Mouse (Mus musculus): ENCODE measurements at regions not wholly inside any gene's neighbourhood (a gene's known extent, or its start where the extent isn't known, plus 50 kb on each side); places are given as distances from the start of the nearest gene placed in this dataset.

DNA sequence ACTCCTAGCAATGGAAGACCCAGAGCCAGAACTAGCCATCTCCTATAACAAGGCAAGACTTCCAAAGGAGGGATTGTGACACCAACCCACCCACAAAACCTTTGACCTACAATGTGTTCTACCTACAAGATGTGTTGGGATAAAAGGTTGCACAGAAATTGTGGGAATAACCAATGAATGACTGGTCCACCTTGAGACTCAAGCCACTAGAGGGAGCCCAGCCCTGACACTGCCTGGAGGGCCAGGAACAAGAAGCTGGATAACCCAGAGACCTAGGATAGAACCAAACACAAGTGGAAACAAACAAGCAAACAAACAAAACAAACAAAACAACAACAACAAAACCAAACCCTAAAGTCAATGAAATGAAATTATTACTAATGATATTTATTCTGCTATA, 288.8 kb downstream of the Dchs2 start:
- H3K27me3 ChIP-seq (replicated peaks): no peaks in the 10 kb centered on the region
- H3K4me3 ChIP-seq: no peak overlapping the region
- H3K4me1 ChIP-seq: no peaks in the 10 kb centered on the region
- no peak for ATAC-seq
- no peak overlapping the region for H3K9ac ChIP-seq
- H3K27ac ChIP-seq: no peak overlapping the region
- H3K9me3 ChIP-seq (replicated peaks): no peaks in the 10 kb centered on the region
- H3K36me3 ChIP-seq: no peaks in the 10 kb centered on the region
- H3K4me2 ChIP-seq: no peak overlapping the region

- Histone ChIP-seq H3K36me3 (no peaks in the 10 kb centered on the region), H3K9me3 (replicated peaks) (no peaks in the 10 kb centered on the region), H3K27ac (no peak overlapping the region), H3K4me1 (no peaks in the 10 kb centered on the region), H3K4me3 (no peak overlapping the region), H3K9ac (no peak overlapping the region), H3K4me2 (no peak overlapping the region), H3K27me3 (replicated peaks) (no peaks in the 10 kb centered on the region)
- 46% methylated on average over 7 of the region's 7 CpGs for WGBS (ENCODE audit: insufficient replicate concordance)
- ATAC-seq: no peak
These were observed 296.5 kb downstream of the Dchs2 start for GRCm38 (mm10) chr3:83424267-83424666.

GRCm38 (mm10) chr3:83429376-83429775, 301.6 kb downstream of the Dchs2 start:
- H3K27me3 ChIP-seq (replicated peaks): no peaks in the 10 kb centered on the region
- H3K36me3 ChIP-seq: no peaks in the 10 kb centered on the region
- no peak overlapping the region for H3K27ac ChIP-seq
- no peaks in the 10 kb centered on the region for H3K4me1 ChIP-seq
- no peak for ATAC-seq
- H3K9ac ChIP-seq: no peak overlapping the region
- no peak overlapping the region for H3K4me2 ChIP-seq
- 73% methylated on average over 3 of the region's 3 CpGs for WGBS (ENCODE audit: insufficient replicate concordance)
- no peaks in the 10 kb centered on the region for H3K9me3 ChIP-seq (replicated peaks)
- H3K4me3 ChIP-seq: no peak overlapping the region

GRCm38 (mm10) chr3:83446154-83446667, 318.5 kb downstream of the Dchs2 start:
- 56% methylated on average over 7 of the region's 7 CpGs for WGBS (ENCODE audit: insufficient replicate concordance)
- Histone ChIP-seq H3K4me1 (no peaks in the 10 kb centered on the region), H3K27ac (no peak overlapping the region), H3K9ac (no peak overlapping the region), H3K36me3 (no peaks in the 10 kb centered on the region), H3K9me3 (replicated peaks) (no peaks in the 10 kb centered on the region), H3K4me2 (no peak overlapping the region), H3K27me3 (replicated peaks) (no peaks in the 10 kb centered on the region), H3K4me3 (no peak overlapping the region)
- no peak for ATAC-seq

DNA sequence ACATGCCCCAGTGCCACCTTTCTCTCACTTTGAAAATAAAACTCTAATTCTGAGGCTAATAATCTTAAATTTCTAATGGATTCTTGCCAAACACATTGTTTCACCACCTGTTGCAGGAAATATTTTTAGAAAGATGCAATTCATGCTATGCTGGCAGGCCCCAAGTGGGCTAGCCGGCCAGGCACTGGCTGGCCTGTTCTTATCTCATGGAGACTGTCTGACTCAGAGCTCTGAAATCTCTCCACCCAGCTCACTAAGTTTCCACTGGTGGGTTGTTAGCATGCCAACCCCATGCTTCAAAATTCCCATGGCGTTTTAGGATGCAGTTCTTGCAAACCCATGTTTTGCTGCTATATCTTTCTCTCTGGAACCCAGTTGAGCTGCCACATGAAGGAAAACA, 315.5 kb upstream of the Sfrp2 start:
- 64% methylated on average over 2 of the region's 2 CpGs for WGBS (ENCODE audit: insufficient replicate concordance)
- Histone ChIP-seq H3K36me3 (no peaks in the 10 kb centered on the region), H3K9me3 (replicated peaks) (no peaks in the 10 kb centered on the region), H3K4me3 (no peak overlapping the region), H3K4me2 (no peak overlapping the region), H3K4me1 (no peaks in the 10 kb centered on the region), H3K27ac (no peak overlapping the region), H3K9ac (no peak overlapping the region), H3K27me3 (replicated peaks) (no peaks in the 10 kb centered on the region)
- ATAC-seq: no peak

DNA sequence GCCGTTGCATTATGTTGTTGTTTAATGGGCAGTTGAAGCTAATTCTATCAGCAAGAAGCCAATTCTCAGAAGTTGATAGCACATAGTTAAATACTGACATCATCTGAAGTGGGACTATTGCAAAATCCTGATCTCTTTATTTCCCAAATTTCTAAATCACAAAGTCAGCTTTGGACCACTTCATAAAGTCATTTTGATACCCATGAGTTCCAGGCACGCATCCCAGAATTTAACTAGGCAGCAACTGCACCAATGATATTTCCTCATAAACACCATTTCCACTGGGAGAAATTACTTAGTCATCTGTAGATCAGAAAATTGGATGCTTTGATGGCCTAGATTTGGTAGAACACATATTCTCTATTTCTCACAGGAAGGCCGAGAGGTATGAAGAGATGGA, 314.8 kb upstream of the Sfrp2 start:
- WGBS (ENCODE audit: insufficient replicate concordance): 73% methylated on average over 3 of the region's 3 CpGs
- no peak for ATAC-seq
- Histone ChIP-seq H3K4me3 (no peak overlapping the region), H3K4me2 (no peak overlapping the region), H3K4me1 (no peaks in the 10 kb centered on the region), H3K36me3 (no peaks in the 10 kb centered on the region), H3K9ac (no peak overlapping the region), H3K27ac (no peak overlapping the region), H3K27me3 (replicated peaks) (no peaks in the 10 kb centered on the region), H3K9me3 (replicated peaks) (no peaks in the 10 kb centered on the region)

- WGBS (ENCODE audit: insufficient replicate concordance): 58% methylated on average over 2 of the region's 2 CpGs
- Histone ChIP-seq H3K27ac (no peak overlapping the region), H3K9me3 (replicated peaks) (no peaks in the 10 kb centered on the region), H3K4me1 (no peaks in the 10 kb centered on the region), H3K36me3 (no peaks in the 10 kb centered on the region), H3K4me3 (no peak overlapping the region), H3K27me3 (replicated peaks) (no peaks in the 10 kb centered on the region), H3K4me2 (no peak overlapping the region), H3K9ac (no peak overlapping the region)
- no peak for ATAC-seq
These were observed 312.7 kb upstream of the Sfrp2 start for GRCm38 (mm10) chr3:83453462-83453861.

DNA sequence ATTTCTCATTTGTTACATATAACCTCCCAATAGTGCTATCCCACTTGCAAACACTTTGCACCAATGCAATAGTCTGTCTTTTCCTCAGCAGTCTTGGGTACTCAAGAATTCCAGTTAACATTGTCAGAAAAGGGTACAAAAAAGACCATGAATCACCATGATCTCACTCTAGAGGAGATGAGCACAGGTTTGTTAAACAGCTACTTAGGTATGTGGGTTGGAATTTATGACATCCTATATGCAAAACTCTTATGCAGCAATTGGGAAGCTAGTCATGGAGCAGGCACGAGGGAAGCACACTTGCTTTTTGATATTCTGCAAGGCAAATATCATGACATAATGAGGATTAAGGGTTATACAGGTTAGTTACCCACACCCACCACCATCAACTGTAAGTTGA, 307.7 kb upstream of the Sfrp2 start:
- Histone ChIP-seq H3K4me3 (no peak overlapping the region), H3K4me2 (no peak overlapping the region), H3K36me3 (no peaks in the 10 kb centered on the region), H3K27me3 (replicated peaks) (no peaks in the 10 kb centered on the region), H3K9me3 (replicated peaks) (no peaks in the 10 kb centered on the region), H3K4me1 (no peaks in the 10 kb centered on the region), H3K27ac (no peak overlapping the region), H3K9ac (no peak overlapping the region)
- 45% methylated on average over 1 of the region's 1 CpGs for WGBS (ENCODE audit: insufficient replicate concordance)
- no peak for ATAC-seq

GRCm38 (mm10) chr3:83479251-83479650, 286.9 kb upstream of the Sfrp2 start:
- Histone ChIP-seq H3K9me3 (replicated peaks) (no peaks in the 10 kb centered on the region), H3K36me3 (no peaks in the 10 kb centered on the region), H3K4me2 (no peak overlapping the region), H3K4me1 (no peaks in the 10 kb centered on the region), H3K9ac (no peak overlapping the region), H3K27ac (no peak overlapping the region), H3K27me3 (replicated peaks) (no peaks in the 10 kb centered on the region), H3K4me3 (no peak overlapping the region)
- no peak for ATAC-seq
- 61% methylated on average over 3 of the region's 3 CpGs for WGBS (ENCODE audit: insufficient replicate concordance)

DNA sequence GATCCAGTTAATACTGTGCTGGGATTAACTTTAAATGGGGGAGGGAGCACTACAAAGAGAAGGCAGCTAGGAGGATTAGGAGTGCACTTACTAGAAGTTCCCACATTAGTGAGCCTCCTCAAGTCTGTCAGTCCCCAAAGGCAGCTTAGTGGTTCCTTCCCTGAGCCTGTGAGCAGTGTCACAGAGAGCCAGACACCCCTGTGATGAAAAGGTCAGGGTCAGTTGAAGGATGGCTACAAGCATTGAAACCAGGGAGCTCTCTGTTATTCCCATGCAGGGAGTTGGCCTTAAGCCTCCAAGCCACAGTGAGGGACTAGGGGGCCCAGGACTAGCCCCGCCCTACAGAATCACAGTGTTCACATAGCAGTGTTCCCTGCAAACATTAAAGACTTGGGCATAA, 285.9 kb upstream of the Sfrp2 start:
- Histone ChIP-seq H3K4me3 (no peak overlapping the region), H3K27me3 (replicated peaks) (no peaks in the 10 kb centered on the region), H3K36me3 (no peaks in the 10 kb centered on the region), H3K4me2 (no peak overlapping the region), H3K9me3 (replicated peaks) (no peaks in the 10 kb centered on the region), H3K4me1 (no peaks in the 10 kb centered on the region), H3K27ac (no peak overlapping the region), H3K9ac (no peak overlapping the region)
- ATAC-seq: no peak
- 89% methylated on average over 1 of the region's 1 CpGs for WGBS (ENCODE audit: insufficient replicate concordance)

- Histone ChIP-seq H3K36me3 (no peaks in the 10 kb centered on the region), H3K27ac (no peak overlapping the region), H3K27me3 (replicated peaks) (no peaks in the 10 kb centered on the region), H3K4me1 (no peaks in the 10 kb centered on the region), H3K4me2 (no peak overlapping the region), H3K9ac (no peak overlapping the region), H3K9me3 (replicated peaks) (no peaks in the 10 kb centered on the region), H3K4me3 (no peak overlapping the region)
- no peak for ATAC-seq
- 69% methylated on average over 7 of the region's 7 CpGs for WGBS (ENCODE audit: insufficient replicate concordance)
These were observed 279.9 kb upstream of the Sfrp2 start for GRCm38 (mm10) chr3:83486192-83486716.

- no peak overlapping the region for H3K4me2 ChIP-seq
- no peaks in the 10 kb centered on the region for H3K4me1 ChIP-seq
- 5% methylated on average over 1 of the region's 1 CpGs for WGBS (ENCODE audit: insufficient replicate concordance)
- no peaks in the 10 kb centered on the region for H3K36me3 ChIP-seq
- no peak overlapping the region for H3K9ac ChIP-seq
- no peak overlapping the region for H3K4me3 ChIP-seq
- no peaks in the 10 kb centered on the region for H3K27me3 ChIP-seq (replicated peaks)
- H3K9me3 ChIP-seq (replicated peaks): no peaks in the 10 kb centered on the region
- ATAC-seq: no peak
- no peak overlapping the region for H3K27ac ChIP-seq
These were observed 270.5 kb upstream of the Sfrp2 start for GRCm38 (mm10) chr3:83495584-83495983.

DNA sequence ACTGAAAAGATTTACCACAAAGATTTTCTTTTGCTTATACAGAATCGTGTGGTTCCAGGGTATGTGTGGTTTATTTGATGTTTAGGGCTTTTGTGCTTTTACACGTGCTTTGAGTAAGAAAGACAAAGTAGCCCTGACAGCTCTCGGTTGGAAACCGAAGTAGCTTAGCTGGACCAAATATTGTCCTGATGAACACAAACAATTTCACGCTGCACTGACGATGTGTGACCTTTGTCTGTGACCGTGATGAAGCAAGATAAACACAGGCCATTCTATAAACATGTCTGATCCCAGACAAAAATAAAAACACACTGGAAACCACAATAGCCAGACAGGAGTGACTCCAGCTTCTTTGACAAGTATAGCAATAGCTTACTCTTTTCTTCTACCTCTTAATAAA, 262.2 kb upstream of the Sfrp2 start:
- 63% methylated on average over 7 of the region's 7 CpGs for WGBS (ENCODE audit: insufficient replicate concordance)
- no peak overlapping the region for H3K9ac ChIP-seq
- no peak overlapping the region for H3K4me3 ChIP-seq
- H3K4me1 ChIP-seq: no peaks in the 10 kb centered on the region
- no peaks in the 10 kb centered on the region for H3K9me3 ChIP-seq (replicated peaks)
- no peak for ATAC-seq
- H3K27ac ChIP-seq: no peak overlapping the region
- H3K4me2 ChIP-seq: no peak overlapping the region
- H3K36me3 ChIP-seq: no peaks in the 10 kb centered on the region
- no peaks in the 10 kb centered on the region for H3K27me3 ChIP-seq (replicated peaks)

Data from liver, embryonic 12.5 days (tissue).